Mouse (Mus musculus) frontal cortex, adult 2 months (tissue): ENCODE data around the gene Pak4. TPM values are rescaled to one million over a fixed set of nuclear protein-coding genes. Genes with fewer than 3 reads are reported as not detected.

Source experiments
- DNase-seq, 2 experiments: peaks; one replicate each; pipeline ENCODE4 v3.0.0; 2022; ENCODE audit warnings: low spot score in 1 of 2; ENCODE audit errors: extremely low spot score in 1 of 2
- polyA plus RNA-seq: library from polyadenylated mRNA; depleted of rRNA; stranded (reverse); fragments of >200 nt; gene quantifications from 2 replicates; pipeline ENCODE4 v1.2.3, GENCODE M21; 2012

Pak4 gene
- polyA plus RNA-seq, 1 experiment = 8.7 TPM

DNA sequence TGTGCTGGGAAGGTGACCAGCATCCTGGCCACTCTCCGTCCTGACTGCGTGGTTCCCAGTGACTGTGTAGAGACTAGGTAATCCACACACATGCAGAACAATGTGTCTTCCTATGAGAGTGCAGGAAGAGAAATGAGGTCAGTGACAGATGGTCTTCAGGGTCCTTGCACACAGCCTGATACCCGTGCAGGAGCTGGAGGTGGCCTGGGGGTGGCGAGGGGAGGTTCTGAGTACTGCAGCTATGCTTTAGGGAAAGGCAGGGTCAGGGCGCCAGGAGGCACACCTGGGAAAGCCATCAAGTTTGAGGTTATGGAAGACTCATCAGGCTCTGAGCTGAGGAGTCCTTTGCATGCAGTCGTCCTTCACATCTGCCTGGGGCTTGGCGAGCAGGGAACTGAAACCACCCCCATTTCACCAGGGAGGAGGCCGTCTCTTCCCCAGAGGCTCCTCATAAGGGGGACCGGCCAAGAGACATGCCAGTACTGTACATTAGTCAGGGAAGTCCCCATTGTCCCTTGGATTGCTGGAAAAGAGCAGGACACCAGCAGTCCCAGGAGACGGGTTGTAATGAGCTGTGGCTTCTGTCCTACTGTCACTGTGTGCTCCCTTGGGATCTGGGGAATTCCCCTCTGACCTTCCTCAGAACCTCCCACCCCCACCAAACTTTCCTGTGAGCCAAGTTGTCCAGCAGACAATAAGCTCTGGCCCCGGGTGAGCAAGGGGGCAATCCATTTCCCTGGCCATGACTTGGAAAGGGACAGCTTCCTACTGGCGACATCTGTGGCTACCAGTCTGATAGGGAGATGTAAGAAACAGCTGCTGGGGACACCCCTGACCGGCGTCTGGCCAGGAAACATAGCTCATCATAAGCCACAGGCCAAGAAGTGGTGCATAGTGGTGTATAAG lies 4.5 kb downstream of the Pak4 start:
- DNase-seq = no peak

GRCm38 (mm10) chr7:28591862-28592261 lies 6.1 kb downstream of the Pak4 start:
- no peak for DNase-seq

- DNase-seq = no peak
These were observed 10.3 kb downstream of the Pak4 start for GRCm38 (mm10) chr7:28587644-28588043.

- no peak for DNase-seq
These were observed 11.1 kb downstream of the Pak4 start for GRCm38 (mm10) chr7:28586663-28587411.

GRCm38 (mm10) chr7:28585001-28585400 lies 13.0 kb downstream of the Pak4 start:
- DNase-seq = no peak

DNA sequence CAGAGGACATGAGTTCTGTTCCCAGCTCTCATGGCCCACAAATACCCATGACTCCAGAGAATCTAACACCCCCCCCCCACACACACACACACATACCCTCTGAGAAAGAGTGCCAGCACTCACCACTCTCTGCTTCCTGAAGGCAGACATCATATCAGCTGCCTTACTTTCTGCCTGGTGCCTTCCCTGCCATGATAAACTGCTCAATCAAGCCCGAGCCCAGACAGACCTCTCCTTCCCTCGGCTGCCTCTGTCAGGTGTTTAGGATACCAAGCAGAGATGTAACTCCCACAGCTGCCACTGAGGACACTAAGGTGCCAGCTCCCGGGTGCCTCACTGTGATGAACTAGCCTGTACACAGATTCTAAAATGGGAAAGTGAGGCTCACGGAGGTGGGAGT lies 13.5 kb downstream of the Pak4 start:
- no peak for DNase-seq

DNA sequence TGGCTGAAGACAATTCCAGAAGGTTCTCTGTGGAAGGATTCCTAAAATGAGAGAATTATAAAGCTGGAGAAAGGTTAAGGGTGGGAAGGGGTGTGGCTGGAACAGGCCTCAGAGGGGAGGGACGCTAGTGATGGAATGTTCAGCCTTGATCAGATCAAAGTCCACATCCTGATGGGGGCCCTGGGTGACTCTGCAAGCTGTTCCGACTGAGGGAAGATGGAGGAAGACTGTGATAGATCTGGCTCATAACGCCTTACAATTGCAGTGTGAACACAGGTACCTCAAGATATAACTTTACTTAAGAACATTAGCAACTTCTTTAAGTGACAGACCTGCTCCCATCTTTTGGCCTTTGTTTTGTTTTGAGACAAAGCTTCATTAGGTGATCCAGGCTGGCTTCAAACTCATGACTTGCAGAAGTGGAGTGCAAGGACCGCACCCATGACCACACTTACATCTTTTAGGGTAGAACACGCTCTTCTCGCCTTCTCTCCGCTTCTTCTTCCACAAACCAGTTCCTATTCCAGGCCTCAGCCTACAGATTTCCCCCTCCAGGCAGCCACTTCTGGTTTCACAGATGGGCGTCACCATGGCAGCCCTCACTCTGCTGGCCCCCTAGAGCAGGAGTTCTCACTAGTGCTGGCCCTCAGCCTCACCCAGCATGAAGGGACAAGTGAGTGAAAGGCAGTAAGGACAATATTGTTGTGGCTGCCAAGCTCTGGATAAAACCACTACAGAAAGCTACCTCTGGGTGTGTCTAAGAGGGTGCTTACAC lies 14.2 kb downstream of the Pak4 start:
- DNase-seq = peak in 1 of 2 experiments; percentile 43

DNA sequence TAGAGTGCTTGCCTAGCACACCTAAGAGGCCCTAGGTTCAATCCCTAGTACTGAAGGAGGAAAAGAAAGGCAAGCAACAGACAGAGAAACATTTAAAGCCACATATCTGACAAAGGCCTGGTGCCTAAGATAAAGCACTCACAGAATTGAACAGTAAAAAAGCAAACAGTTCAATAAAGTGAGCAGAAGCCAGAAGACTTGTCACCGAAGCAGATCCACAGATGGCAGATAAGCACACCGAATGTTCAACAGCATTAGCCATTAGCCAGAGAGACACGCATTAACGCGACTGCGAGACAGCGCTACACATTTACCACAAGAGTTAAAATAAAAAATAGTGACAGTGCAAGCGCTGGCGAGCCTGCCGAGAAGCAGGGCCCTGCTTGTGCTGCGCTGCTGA lies 15.1 kb downstream of the Pak4 start:
- no peak for DNase-seq

- DNase-seq = no peak
These were observed 16.3 kb downstream of the Pak4 start for GRCm38 (mm10) chr7:28581721-28582120.

DNA sequence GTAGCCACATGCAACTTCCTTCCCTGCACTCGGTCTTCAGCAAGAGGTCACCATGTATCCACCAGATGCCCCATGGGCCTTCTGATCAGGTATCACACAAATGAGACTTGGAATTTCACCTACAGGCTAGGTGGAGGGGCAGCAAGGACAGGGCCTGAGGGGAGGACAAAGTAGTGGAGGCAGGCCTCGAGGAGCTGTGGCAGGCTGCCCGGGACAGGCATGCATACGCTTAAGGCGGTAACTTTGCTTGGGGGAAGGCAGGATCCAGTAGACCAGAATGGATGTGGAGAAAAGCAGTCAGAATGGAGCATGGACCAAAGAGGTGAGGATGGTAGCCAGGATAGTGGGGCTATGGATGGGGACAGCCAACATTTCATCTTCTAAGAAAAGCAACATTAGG lies 18.2 kb downstream of the Pak4 start:
- no peak for DNase-seq

GRCm38 (mm10) chr7:28578543-28579053 lies 19.4 kb downstream of the Pak4 start:
- DNase-seq = no peak

DNA sequence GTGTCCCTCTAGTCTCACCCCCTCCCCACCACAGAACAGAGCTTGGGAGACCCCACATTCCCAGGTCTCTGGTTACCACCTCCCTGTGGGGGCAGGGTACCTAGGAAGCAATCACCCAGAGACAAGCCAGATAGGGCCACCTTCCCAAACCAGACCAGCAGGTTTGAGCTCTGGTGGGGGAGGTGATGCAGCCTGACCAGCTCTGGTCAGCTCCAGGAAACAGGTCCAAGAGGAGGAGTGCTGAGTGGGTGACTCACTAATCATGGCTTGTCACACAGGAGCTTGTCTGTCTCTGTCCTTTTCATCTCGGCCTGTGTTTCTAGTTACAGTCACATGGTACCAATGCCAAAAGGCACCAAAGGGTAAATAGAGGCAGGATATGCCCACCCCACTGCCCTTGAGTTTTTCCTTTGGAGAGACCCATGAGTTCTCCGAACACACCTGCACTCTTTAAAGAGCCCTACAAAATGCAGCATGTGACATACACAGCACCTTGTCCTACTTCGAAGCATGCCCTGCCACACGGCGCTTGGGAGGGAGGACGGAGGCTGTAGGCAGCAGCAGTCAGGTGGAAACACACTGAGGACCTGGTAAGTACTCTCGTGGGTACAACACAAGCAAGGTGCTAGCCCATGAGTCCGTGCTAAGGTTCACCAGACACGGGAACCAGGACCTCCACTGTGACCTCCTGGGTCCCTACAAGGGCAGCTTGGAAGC lies 20.0 kb downstream of the Pak4 start:
- DNase-seq = no peak

DNA sequence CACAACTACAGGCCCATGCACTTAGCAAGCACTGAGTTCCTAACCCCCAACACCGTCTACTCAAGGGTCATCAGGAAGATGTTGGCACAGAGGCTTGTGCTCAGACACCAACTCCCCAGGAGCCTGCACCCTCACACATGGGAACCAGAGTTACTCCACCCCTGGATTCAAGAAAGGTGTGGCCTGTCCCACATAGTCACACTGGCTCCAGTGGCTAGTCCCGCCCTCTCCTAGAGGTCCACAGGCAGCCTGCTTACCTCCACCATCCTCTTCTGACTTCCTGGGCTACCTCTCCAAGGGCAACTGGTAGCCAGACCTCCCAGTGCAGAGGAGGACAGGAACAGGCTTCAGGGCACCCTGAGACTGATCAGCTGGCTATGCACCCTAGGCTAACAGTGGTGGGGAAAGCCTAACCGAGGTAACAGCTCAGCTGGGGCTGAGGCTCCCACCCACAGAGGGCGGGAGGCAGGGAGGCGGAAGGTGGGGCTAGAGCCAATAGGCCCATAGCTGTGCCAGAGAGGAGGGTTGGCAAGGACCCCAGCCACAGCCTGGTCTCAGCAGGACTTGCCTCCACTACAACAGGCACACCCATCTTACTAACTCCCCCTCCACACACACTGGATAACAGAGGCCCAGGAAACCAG lies 21.6 kb downstream of the Pak4 start:
- DNase-seq = peak in 1 of 2 experiments; percentile 46

- no peak for DNase-seq
These were observed 22.4 kb downstream of the Pak4 start for GRCm38 (mm10) chr7:28575597-28575996.

GRCm38 (mm10) chr7:28573236-28573635 lies 24.7 kb downstream of the Pak4 start:
- DNase-seq = no peak

DNA sequence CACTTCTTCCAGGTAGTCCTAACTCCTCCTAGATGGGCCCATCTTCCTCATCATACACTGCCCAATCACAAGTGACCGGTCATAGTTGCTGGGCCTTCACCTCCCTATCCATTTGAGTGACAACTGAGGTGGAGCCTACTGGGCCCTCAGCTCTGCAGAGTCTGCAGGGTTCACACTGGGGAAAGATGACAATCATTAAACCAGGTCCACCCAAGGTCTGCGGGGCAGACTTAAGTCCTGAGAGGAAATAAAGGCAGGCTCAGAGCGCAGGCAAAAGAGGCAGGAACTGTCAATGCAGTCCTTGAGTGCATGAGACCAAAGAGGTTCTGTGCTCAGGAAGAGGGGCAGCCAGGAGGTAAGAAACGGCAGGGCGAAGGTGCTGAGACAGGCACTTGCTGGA lies 25.3 kb downstream of the Pak4 start:
- DNase-seq = no peak

DNA sequence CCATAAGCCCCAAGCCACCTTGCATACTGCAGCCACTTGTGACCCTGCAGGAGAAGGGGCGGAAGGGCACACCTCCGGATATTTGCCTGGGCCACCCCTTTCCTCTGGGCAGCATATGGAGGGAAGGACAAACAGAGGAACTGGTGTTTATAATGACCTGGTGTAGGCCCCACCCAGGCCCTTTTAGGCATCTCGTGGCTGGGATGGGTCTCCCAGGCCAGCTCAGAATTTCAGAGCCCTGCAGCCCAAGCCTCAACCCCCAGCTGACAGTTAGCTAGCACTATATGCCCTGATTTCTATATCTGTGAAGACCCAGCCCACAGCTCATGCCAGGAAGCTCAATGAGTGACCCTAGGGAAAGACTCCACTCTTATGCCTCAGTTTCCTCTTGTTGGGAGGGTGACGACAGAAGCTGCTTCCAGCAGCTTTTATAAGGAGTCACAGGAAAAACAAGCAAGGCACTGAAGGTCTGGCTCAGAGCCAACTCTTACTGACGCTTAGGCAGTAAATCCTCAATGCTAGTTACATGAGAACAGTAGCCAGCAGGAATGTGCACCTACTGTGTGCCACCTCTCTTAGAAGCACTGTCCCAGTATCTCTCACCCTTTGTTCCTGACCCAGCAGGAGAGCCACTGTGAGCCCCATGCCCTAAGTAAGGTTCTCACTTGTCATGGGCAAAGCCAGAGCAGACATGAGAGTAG lies 26.9 kb downstream of the Pak4 start:
- peak in 1 of 2 experiments; percentile 31 for DNase-seq

DNA sequence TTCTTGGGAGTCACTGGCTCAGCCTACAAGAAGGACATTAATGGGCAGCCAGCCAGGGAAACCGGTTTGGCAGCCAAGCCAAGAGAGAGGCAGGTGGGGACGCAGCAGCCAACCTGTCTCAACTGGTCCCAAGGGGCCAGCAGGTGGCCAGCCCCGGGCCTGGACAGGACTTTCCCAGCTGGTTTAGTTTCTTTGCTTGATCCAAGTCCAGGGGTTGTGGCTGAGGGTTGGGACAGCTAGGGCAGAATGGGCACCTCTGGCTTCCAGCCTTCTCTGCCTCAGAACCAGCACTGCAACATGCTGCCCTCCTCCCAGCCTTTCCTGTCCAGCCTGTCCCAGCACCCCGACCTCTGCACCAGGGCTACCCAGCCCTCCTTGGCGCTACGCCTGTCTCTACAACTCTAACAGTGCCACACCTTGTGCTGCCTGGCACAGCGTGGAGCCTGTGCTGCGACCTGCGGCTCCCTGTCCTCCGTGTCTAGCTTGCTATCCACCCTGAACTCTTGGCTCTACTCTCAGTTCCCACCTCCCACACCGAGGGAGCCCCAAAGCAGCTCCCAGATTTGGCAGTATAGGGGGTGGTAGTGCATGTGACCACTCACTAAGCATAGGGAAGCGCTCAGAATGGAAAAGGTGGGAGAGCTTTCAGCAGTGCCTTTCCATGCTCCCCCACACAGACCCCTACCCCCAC lies 27.5 kb downstream of the Pak4 start:
- peak in 1 of 2 experiments; percentile 47 for DNase-seq
